Mouse (Mus musculus): Measurements from ENCODE around the gene Zfp931.
"Not testable (repeated sequence)": the region's sequence is repeated elsewhere in the genome, so short reads cannot be mapped to it uniquely, and the experiment has no call there.

- not testable (repeated sequence) for TF ChIP-seq CTCF (IDR thresholded peaks at IDR 0.05; ENCODE audit: extremely low read depth, insufficient read depth, insufficient read length, insufficient replicate concordance); POLR2A (IDR thresholded peaks at IDR 0.05; ENCODE audit: low read depth, low read length)
Observed at GRCm38 (mm10) chr2:178023011-178023611, 55.2 kb downstream of the Zfp931 start, which contains the start of gene Zfp971.
